Mouse (Mus musculus): ENCODE measurements at regions not wholly inside any gene's neighbourhood (a gene's known extent, or its start where the extent isn't known, plus 50 kb on each side); places are given as distances from the start of the nearest gene placed in this dataset.

DNA sequence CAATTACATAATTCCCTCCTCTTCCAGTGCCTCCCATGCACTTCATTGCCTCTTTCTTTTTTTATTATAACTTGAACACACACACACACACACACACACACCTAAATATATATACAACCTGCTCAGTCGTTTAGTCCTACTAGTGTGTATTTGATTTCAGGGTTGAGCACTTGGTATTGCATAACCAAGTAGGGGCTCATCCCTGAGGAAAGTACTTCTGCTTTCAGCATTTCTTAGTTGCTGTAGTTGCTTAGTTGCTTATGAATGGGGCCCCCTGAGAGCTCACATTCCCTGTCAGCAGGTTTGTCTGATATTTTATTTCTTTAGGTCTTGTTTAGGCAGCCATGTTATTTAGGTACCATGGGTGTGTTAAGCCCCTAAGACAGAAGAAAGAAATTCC is 271.3 kb upstream of the Cdyl start:
- TF ChIP-seq CTCF (conservative IDR thresholded peaks at IDR 0.05; ENCODE audit: insufficient read depth, insufficient read length, low read depth, low read length) (no peak), POLR2A (IDR thresholded peaks at IDR 0.05; ENCODE audit: low read depth, low read length) (no peak)
